Mouse (Mus musculus) megakaryocyte, embryonic 14.5 days (primary cell): ENCODE results near the gene Smim27.

Experiments
- FLI1 ChIP-seq: IDR thresholded peaks from 2 replicates; pipeline ENCODE4 v1.6.1; 2012; ENCODE audit warnings: low read length, inconsistent platforms, mixed read lengths
- GATA1 ChIP-seq: IDR thresholded peaks from 3 replicates; pipeline ENCODE4 v1.6.1; 2012; ENCODE audit warnings: mixed read lengths, low read length, inconsistent platforms, borderline replicate concordance

- TF ChIP-seq FLI1 (no peak), GATA1 (no peak)
These were observed 16.2 kb downstream of the Smim27 start for GRCm38 (mm10) chr4:40285582-40285981.
